Mouse (Mus musculus): Measurements from ENCODE around the gene Olfr1240.

Olfr1240 gene

GRCm38 (mm10) chr2:89442900-89443299 is at the start of gene Olfr1240:
Olfr1240 (minus strand) TSS chr2:89443000.
- in situ Hi-C loops (cut with MseI, MboI), result no loop called here

GRCm38 (mm10) chr2:89487026-89487425 is 44.2 kb upstream of the Olfr1240 start, which contains the start of gene Olfr1241:
Olfr1241 (minus strand) TSS chr2:89487126.
- in situ Hi-C loops (cut with MseI, MboI), result no loop called here

GRCm38 (mm10) chr2:89420307-89420706 is 22.5 kb downstream of the Olfr1240 start, which contains the start of gene Olfr1239:
Olfr1239 (minus strand) TSS chr2:89420407.
- in situ Hi-C loops (cut with MseI, MboI), result no loop called here

- in situ Hi-C loops (cut with MseI, MboI), result no loop called here
Observed at GRCm38 (mm10) chr2:89414557-89414956, 28.2 kb downstream of the Olfr1240 start.

GRCm38 (mm10) chr2:89409576-89409975 is 33.2 kb downstream of the Olfr1240 start, which contains the start of gene Olfr1238:
Olfr1238 (minus strand) TSS chr2:89409676.
- in situ Hi-C loops (cut with MseI, MboI), result no loop called here

GRCm38 (mm10) chr2:89400882-89401281 is 41.9 kb downstream of the Olfr1240 start:
- in situ Hi-C loops (cut with MseI, MboI), result no loop called here

Data from mouse trophoblast stem cell (cell line).